Mouse (Mus musculus) thymus, adult 2 months (tissue): Measurements from ENCODE around the gene Ass1.

ENCODE experiments used
- CTCF ChIP-seq: fragments of 200-500 bp; IDR thresholded peaks from 2 replicates; pipeline ENCODE4 v1.5.1; 2012; ENCODE audit warnings: mild to moderate bottlenecking, control low read depth, low read length, moderate library complexity, borderline replicate concordance; ENCODE audit not compliant: control insufficient read depth, poor library complexity, insufficient read depth; ENCODE audit errors: extremely low read depth
- POLR2A ChIP-seq: fragments of 200-500 bp; IDR thresholded peaks from 2 replicates; pipeline ENCODE4 v1.6.1; 2012; ENCODE audit warnings: mild to moderate bottlenecking, low read length, control low read depth, moderate library complexity; ENCODE audit not compliant: control insufficient read depth, poor library complexity, insufficient read depth; ENCODE audit errors: extremely low read depth

GRCm38 (mm10) chr2:31437480-31438245 is 32.3 kb upstream of the Ass1 start:
- no peak for TF ChIP-seq CTCF
- no peak for TF ChIP-seq POLR2A
